Mouse (Mus musculus) bone marrow macrophage, adult 2 months (primary cell): ENCODE measurements around the gene Ube2h.

Source experiments
- CTCF ChIP-seq: IDR thresholded peaks from 2 replicates; pipeline ENCODE4 v1.5.1; 2012; ENCODE audit warnings: low read depth, mild to moderate bottlenecking, low read length, moderate library complexity
- POLR2A ChIP-seq: IDR thresholded peaks from 2 replicates; pipeline ENCODE4 v1.6.1; 2012; ENCODE audit warnings: mild to moderate bottlenecking, low read depth, low read length, borderline replicate concordance

- TF ChIP-seq POLR2A (no peak), CTCF (no peak)
These were observed 108.7 kb downstream of the Ube2h start for GRCm38 (mm10) chr6:30195656-30196055.
